Mouse (Mus musculus) kidney, postnatal 25 days (tissue): Measurements from ENCODE around the gene Sf3b5.

Experiments
- DNase-seq, 2 experiments: peaks; one replicate each; pipeline ENCODE4 v3.0.0; 2021; ENCODE audit warnings: mixed read lengths in 2 of 2

Gene Sf3b5

GRCm38 (mm10) chr10:13005043-13005442, at the start of gene Sf3b5:
Sf3b5 (plus strand) TSS chr10:13005343.
- DNase-seq: no peak

GRCm38 (mm10) chr10:12955831-12956230, 49.3 kb upstream of the Sf3b5 start:
- DNase-seq: no peak

- DNase-seq: no peak
These were observed 47.9 kb upstream of the Sf3b5 start for GRCm38 (mm10) chr10:12957271-12957670.

- no peak for DNase-seq
These were observed 43.6 kb upstream of the Sf3b5 start for GRCm38 (mm10) chr10:12961546-12961945.

GRCm38 (mm10) chr10:12962238-12962637, 42.9 kb upstream of the Sf3b5 start:
- DNase-seq: no peak

GRCm38 (mm10) chr10:12963362-12964147, 41.6 kb upstream of the Sf3b5 start:
- DNase-seq: no peak

- DNase-seq: peak; percentile 65 to 78
These were observed 40.7 kb upstream of the Sf3b5 start, which contains the start of gene Stx11 for GRCm38 (mm10) chr10:12964151-12965075. Stx11 (minus strand) TSS chr10:12964298.

GRCm38 (mm10) chr10:12965669-12966180, 39.4 kb upstream of the Sf3b5 start:
- DNase-seq: no peak

GRCm38 (mm10) chr10:12974572-12974971, 30.6 kb upstream of the Sf3b5 start:
- DNase-seq: no peak

- no peak for DNase-seq
These were observed 29.7 kb upstream of the Sf3b5 start for GRCm38 (mm10) chr10:12975461-12975860.

GRCm38 (mm10) chr10:12975957-12976356, 29.2 kb upstream of the Sf3b5 start:
- no peak for DNase-seq

GRCm38 (mm10) chr10:12976552-12976951, 28.6 kb upstream of the Sf3b5 start:
- no peak for DNase-seq

GRCm38 (mm10) chr10:12977787-12978212, 27.3 kb upstream of the Sf3b5 start:
- no peak for DNase-seq

- no peak for DNase-seq
These were observed 24.1 kb upstream of the Sf3b5 start for GRCm38 (mm10) chr10:12981071-12981470.

- no peak for DNase-seq
These were observed 21.6 kb upstream of the Sf3b5 start for GRCm38 (mm10) chr10:12983516-12983915.

- DNase-seq: no peak
These were observed 20.1 kb upstream of the Sf3b5 start for GRCm38 (mm10) chr10:12985028-12985427.

GRCm38 (mm10) chr10:12986485-12986884, 18.7 kb upstream of the Sf3b5 start:
- no peak for DNase-seq

- no peak for DNase-seq
These were observed 18.2 kb upstream of the Sf3b5 start for GRCm38 (mm10) chr10:12986943-12987342.

GRCm38 (mm10) chr10:12991953-12992352, 13.2 kb upstream of the Sf3b5 start:
- no peak for DNase-seq

GRCm38 (mm10) chr10:12993411-12994039, 11.6 kb upstream of the Sf3b5 start:
- no peak for DNase-seq

GRCm38 (mm10) chr10:12996736-12997477, 8.2 kb upstream of the Sf3b5 start:
- DNase-seq: peak; percentile 88 to 96
